Mouse (Mus musculus) B cell, adult 2 months (primary cell): ENCODE results near the gene Nedd8.

Experiments used
- DNase-seq, 2 experiments: peaks; one replicate each; pipeline ENCODE4 v3.0.0; 2022

Gene Nedd8

GRCm38 (mm10) chr14:55659960-55660573, 11.9 kb downstream of the Nedd8 start, which contains the start of gene Mdp1:
Mdp1 (minus strand) TSS chr14:55660508.
- DNase-seq = peak; percentile 79 to 80

- DNase-seq = no peak
Observed at GRCm38 (mm10) chr14:55658011-55658410, 13.9 kb downstream of the Nedd8 start.

DNA sequence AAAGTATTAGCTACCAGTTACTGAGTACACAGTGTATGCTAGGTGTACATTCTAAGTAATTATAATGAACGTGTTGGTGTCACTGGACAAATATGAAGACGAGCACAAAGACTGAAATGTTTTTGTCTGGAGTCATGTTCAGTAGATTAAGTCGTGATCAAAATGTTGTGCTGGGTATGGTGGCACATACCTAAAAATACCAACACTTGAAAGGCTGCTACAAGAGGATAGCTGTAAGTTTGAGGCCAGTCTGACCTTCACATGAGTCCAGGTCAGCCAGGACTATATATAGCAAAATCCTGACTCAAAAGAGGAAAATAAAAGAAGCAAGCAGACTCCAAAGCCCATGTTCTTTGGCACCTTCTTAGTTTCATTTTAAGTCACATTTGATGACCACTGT, 15.0 kb downstream of the Nedd8 start:
- DNase-seq = no peak

DNA sequence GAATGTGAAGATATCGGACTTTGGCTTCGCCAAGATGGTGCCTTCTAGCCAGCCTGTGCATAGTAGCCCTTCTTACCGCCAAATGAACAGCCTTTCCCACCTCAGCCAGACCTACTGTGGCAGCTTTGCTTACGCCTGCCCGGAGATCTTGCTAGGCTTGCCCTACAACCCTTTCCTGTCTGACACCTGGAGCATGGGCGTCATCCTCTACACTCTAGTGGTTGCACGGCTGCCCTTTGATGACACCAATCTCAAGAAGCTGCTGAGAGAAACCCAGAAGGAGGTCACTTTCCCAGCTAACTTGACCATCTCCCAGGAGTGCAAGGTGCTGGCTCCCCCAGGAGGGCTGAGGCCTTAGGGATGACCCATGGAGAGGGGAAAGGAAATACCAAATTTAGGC, 20.4 kb downstream of the Nedd8 start:
- DNase-seq = no peak

GRCm38 (mm10) chr14:55649884-55650283, 22.0 kb downstream of the Nedd8 start, which contains the start of gene Tssk4:
Tssk4 (plus strand) TSS chr14:55650184.
- DNase-seq = no peak

- peak; percentile 35 to 36 for DNase-seq
Observed at GRCm38 (mm10) chr14:55644261-55644888, 27.5 kb downstream of the Nedd8 start.

DNA sequence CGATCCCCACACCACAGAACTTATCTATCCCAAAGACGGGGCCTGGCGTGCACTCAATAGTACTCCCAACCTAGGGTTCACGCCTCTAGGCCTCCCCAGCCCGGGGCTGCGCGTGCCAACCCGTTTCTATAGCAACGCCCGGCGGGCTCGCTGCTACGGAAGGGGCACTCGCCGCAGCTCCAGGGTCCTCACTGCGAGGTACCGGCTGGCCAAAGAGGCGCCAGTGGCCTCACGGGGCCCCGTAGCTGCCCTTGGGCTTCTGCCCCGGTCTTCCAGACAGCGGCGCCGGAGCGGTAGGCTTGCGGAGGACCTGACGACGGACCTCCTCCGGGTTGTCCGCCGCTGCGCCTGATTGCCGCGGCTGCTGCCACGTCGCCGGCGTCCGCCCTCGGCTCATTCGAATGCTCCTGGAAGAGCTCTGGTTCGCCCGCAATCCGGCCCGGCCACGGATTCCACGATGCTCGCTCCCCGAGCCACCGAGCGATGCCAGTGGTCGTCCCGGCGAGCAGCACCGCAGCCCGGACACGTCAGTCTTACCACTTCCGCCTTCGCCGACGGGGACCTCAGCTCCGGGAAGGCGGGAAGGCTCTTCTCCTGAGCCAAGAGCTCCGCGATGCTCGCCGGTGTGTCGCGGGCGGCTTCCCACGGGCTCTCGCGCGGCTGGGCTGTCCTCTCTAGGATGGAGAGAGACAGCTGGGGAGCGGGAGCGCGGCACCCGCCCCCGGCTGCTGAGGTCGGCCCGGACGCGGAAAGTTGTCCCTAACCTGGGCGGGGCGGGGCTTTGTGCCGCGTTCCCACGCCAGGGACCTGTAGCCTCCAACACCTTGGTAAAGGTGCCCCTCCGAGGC, 28.6 kb downstream of the Nedd8 start, which contains the start of gene Tm9sf1:
Tm9sf1 (minus strand) TSS at position 747 of the 848 bp plus-strand sequence.
- peak; percentile 84 to 89 for DNase-seq

DNA sequence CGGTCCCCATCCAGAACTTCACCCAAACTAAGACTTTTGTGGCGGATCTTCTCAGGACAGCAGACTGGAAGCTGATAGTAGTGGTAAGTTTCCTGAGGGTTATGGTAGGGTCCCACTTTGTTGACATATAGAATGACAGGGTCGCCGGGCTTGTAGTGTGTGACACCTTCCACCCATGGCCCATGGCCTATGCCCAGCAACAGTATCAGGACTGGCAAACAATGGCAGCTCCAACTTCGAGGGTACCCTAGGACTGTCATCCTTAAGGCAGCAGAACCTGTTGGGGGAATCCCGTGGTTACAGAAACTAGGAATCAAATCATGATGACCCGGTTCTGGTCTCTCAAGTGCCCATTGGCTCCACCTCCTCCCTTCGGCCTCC, 29.3 kb downstream of the Nedd8 start:
- no peak for DNase-seq

GRCm38 (mm10) chr14:55641291-55641690, 30.6 kb downstream of the Nedd8 start:
- no peak for DNase-seq

- DNase-seq = no peak
Observed at GRCm38 (mm10) chr14:55640816-55641215, 31.1 kb downstream of the Nedd8 start.

GRCm38 (mm10) chr14:55637795-55638194, 34.1 kb downstream of the Nedd8 start, which contains the start of gene Gm49378:
Gm49378 (minus strand) TSS chr14:55637895.
- DNase-seq = no peak

DNA sequence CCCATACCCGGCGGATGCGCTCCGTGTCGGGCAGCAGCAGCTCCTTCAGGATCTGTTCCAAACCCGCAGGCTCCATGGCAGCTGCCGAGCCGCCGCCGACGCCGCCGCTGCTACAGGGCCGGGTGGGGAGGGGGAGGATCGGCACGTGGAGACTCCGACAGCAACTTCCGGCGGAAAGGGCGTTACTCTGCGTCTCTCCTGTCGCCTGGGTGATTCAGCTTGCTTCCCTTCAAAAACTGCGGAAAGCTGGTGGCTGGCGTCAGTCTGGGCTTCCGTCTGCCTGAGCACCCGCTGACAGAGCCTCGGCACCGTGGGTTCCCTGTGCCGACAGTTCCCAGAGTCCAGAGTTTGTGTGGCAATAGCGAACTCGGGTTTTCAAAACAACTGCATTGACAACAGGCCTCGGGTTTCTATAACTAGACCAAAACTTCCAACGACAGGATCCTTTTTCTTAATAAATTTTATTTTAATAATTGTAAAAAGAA, 36.4 kb downstream of the Nedd8 start, which contains the start of gene Ipo4:
Ipo4 (minus strand) TSS at position 435 of the 485 bp plus-strand sequence.
- DNase-seq = peak; percentile 82

DNA sequence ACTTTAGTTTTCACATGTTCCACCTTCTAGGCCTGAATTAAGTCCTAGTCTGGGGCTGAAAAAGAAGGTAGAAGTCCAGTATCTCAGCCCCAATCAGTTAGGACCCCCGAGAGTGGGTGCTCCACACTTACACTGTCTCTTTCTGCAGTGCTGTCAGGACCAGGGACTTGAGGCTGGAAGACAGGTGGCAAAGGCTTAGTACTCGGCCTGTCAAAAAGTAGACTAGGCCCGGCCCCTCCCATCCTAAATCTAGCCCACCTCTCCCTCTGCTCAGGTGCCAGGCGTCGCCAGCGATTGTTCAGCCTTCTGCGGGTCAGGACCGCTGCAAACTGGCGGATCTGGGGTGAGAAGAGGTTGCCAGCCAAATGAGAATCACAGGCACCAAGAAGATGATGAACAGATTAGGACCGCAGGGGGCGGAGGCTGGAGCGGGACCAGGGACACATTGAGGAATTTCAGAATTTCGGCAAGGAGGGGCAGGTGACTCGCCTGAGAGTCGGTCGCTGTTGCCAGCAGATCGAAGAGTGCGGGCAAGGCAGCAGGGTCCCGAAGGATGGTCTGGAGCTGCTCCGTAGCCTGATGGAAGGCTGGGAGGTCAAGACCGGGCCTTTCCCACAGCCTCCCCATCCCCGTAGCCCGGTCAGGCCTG, 36.9 kb downstream of the Nedd8 start:
- no peak for DNase-seq

GRCm38 (mm10) chr14:55629312-55629711, 42.6 kb downstream of the Nedd8 start:
- peak; percentile 89 to 91 for DNase-seq

DNA sequence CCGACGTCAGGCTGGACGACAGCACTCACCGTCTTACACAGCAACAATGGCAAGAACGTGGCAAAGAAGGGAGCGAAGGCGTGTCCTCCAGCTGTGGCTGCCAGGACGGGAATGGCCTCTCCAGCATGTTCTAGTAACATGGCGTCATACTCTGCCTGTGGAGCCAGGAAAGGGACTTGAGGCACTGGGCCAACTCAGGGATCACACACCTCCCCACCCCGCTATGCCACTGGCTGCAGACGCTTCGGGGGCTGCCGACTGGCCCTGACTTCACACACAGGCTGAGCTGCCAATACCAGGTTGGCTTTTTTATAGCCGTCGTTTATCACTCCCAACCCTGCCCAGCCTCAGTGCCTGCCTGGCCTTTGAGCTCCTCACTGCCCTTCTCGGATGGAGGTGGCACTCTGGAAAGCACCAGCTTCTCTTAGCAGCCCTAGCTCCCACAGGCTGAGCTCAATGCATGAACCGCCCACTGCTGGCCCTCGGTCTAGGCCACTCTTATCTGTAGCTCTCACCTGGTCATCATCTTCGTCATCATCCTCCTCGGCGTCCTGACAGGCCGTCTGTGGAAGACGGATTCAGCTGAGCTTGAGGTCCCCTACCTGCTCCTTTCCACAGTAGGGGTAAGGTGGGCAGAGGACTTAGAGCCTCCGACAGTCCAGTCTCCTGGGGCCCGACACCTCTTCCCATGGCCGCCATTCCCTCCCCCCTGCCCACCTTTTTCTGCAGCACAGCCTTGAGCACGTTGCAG, 43.7 kb downstream of the Nedd8 start:
- no peak for DNase-seq

GRCm38 (mm10) chr14:55618486-55619195, 53.3 kb downstream of the Nedd8 start:
- DNase-seq = peak in 1 of 2 experiments; percentile 6

DNA sequence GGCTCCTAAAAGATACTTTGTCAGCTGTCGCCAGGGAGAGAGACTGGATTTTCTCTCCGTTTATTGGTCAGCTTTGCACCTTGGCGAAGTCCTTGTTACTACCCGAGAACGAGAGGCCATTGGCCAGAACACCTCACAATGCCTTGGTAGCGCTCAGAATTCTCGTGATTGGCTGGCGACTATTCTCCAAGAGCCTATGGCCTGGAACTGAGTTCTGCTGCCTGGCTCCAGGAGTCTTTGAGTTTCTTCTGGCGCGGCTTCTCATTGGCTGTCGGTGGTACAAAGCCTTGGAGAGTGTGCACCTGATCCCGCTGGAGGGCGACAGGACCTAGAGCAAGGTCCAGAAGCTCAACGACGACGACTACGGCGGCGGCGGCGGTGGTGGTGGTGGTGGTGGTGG, 54.1 kb downstream of the Nedd8 start, which contains the start of gene Rec8:
Rec8 (plus strand) TSS at position 216 of the 400 bp plus-strand sequence.
- peak in 1 of 2 experiments; percentile 5 for DNase-seq

- no peak for DNase-seq
Observed at GRCm38 (mm10) chr14:55616844-55617243, 55.1 kb downstream of the Nedd8 start.

- no peak for DNase-seq
Observed at GRCm38 (mm10) chr14:55615876-55616275, 56.0 kb downstream of the Nedd8 start.

GRCm38 (mm10) chr14:55614565-55615178, 57.3 kb downstream of the Nedd8 start:
- DNase-seq = no peak

DNA sequence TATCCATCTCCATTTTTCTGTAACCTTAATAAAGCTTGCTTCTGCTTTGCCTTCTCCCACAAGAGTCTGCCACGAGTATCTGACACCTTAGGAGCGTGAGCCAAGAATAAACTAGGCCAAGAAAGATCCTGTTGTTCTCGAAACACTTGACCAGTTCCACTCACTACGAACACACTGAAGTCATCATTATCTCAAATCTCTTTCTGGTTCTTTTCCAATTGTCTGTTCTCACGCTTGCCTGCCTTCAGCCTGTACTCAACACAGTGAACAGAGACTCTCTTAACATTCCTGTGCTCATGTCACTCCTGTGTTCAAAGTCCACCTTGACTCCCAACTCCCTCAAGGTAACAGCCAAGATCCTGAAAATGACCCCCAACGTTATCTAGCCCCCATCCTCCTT, 58.6 kb downstream of the Nedd8 start:
- DNase-seq = no peak
